Mouse (Mus musculus) lung, embryonic 16.5 days (tissue): ENCODE data around the gene Krtap6-2. TPM values are rescaled to one million over a fixed set of nuclear protein-coding genes. Genes with fewer than 3 reads are reported as not detected.

Source experiments
- polyA plus RNA-seq: library from polyadenylated mRNA; unstranded; fragments of >200 nt; fragmentation: Nextera tagmentation; extraction: Ambion mirVana; gene quantifications from 2 replicates; pipeline ENCODE4 v1.2.1, GENCODE M21; 2015

Gene Krtap6-2
- polyA plus RNA-seq, 1 experiment from 2014 or later = not detected

Other genes starting within 250 kb of the Krtap6-2 start
- gene 1110057P08Rik, start 245.4 kb downstream of the Krtap6-2 start, polyA plus RNA-seq = not detected in 2 replicates
- not detected in 2 replicates for gene Krtap20-2, start 214.2 kb downstream of the Krtap6-2 start, polyA plus RNA-seq
- gene Krtap21-1, start 16.2 kb downstream of the Krtap6-2 start, polyA plus RNA-seq = not detected in 2 replicates
- not detected in 2 replicates for gene Krtap8-1, start 67.8 kb upstream of the Krtap6-2 start, polyA plus RNA-seq
- gene Krtap7-1, start 88.2 kb upstream of the Krtap6-2 start, polyA plus RNA-seq = not detected in 2 replicates
- not detected in 2 replicates for gene Krtap11-1, start 151.1 kb upstream of the Krtap6-2 start, polyA plus RNA-seq